Mouse (Mus musculus): ENCODE data around the gene Ptk7. TPM values are rescaled to one million over a fixed set of nuclear protein-coding genes. Genes with fewer than 3 reads are reported as not detected.
A peak's percentile ranks its signal among the peaks of the same experiment; 100 is the strongest.

Gene Ptk7
- polyA plus RNA-seq, 1 experiment from 2014 or later, result 99.3 TPM

DNA sequence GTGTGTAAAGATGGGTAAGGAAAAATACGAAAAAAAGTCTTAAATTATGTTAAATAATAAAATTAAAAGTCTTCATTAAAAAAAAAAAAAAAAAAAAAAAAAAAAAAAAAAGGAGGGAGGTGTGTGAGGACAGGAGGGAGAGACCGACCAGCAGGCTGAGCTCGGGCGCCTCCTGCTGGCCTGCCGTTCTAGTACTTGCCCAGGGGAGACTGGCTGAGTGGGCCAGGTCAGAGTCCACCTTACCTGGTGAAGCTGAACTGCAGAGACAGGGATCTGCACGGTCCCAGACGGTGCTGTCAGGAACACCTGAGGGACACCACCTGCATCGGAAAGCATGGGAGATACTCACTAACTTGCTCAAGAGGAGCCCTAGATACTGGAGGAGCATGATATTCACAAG is 80.1 kb downstream of the Ptk7 start:
- peak; percentile 77 for TF ChIP-seq CTCF (IDR thresholded peaks at IDR 0.05; ENCODE audit: low read depth)
- no peak overlapping the region for H3K4me3 ChIP-seq (ENCODE audit: low read depth, low read length)
- peaks cover 57% of the 10 kb centered on the region for H3K36me3 ChIP-seq (ENCODE audit: insufficient read depth)
- WGBS, result 31% methylated on average over 8 of the region's 8 CpGs
- H3K9me3 ChIP-seq (ENCODE audit: low read depth, low read length), result no peaks in the 10 kb centered on the region
- H3K4me2 ChIP-seq, result no peak overlapping the region
- peaks cover 5% of the 10 kb centered on the region; the same call in 1 of the 2 replicates for H3K27me3 ChIP-seq (ENCODE audit: insufficient read depth, low read length)
- H3K4me1 ChIP-seq (ENCODE audit: insufficient read depth), result peaks cover 8% of the 10 kb centered on the region
- no peak overlapping the region for H3K9ac ChIP-seq
- peak; percentile 78 for DNase-seq
- no peak overlapping the region for H3K27ac ChIP-seq (ENCODE audit: low read depth)
- ATAC-seq (ENCODE audit: insufficient read depth), result no peak

DNA sequence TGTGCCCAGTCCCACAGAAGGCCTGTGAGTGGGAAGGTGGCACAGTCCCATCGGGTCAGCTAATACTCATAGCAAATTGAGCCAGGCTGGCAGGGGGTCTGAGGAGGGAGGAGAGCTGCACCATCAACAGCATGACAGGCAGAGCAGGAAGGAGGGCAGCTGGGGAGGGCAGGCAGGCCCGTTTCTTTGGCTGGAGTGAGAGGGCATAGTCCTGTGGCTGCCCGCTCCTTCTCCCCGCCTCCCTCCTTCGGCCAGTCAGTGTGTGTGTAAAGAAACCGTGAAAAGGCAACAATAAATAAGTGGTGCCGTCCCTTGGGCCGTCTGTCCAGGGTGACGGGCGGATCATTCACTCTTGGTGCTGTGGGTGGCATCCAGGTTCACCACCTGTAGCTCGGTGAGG is 80.6 kb downstream of the Ptk7 start:
- H3K27ac ChIP-seq (ENCODE audit: low read depth), result no peak overlapping the region
- peaks cover 5% of the 10 kb centered on the region; the same call in 1 of the 2 replicates for H3K4me1 ChIP-seq (ENCODE audit: insufficient read depth)
- H3K4me2 ChIP-seq, result no peak overlapping the region
- ATAC-seq (ENCODE audit: insufficient read depth), result no peak
- H3K27me3 ChIP-seq (ENCODE audit: insufficient read depth, low read length), result peaks cover 5% of the 10 kb centered on the region; the same call in 1 of the 2 replicates
- H3K4me3 ChIP-seq (ENCODE audit: low read depth, low read length), result no peak overlapping the region
- H3K36me3 ChIP-seq (ENCODE audit: insufficient read depth), result peaks cover 57% of the 10 kb centered on the region
- TF ChIP-seq CTCF (IDR thresholded peaks at IDR 0.05; ENCODE audit: low read depth), result no peak
- whole genome bisulfite sequencing, result 57% methylated on average over 10 of the region's 11 CpGs
- DNase-seq, result no peak
- H3K9ac ChIP-seq, result no peak overlapping the region
- H3K9me3 ChIP-seq (ENCODE audit: low read depth, low read length), result no peaks in the 10 kb centered on the region

DNA sequence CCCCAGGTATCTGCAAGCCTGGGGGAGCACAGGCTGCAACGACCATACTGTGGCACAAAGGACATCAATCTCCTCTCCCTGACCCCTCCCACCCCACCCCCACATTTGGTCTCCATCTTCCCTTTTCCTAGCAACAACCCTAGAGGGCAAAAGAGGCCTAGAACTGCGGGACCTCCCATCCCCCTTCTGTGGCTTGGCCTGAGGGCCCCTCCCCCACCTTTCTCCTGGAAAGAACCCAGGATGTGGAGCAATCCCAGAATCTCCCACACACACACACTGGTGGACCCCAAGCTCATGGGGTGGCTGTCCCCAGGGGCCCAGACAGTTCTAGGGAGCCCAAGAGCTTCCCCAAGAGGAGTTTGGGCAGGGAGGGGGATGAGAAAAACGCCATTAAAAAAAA is 81.4 kb downstream of the Ptk7 start:
- H3K9me3 ChIP-seq (ENCODE audit: low read depth, low read length), result no peaks in the 10 kb centered on the region
- DNase-seq (no peak), ATAC-seq (ENCODE audit: insufficient read depth) (no peak)
- H3K36me3 ChIP-seq (ENCODE audit: insufficient read depth), result peaks cover 61% of the 10 kb centered on the region
- H3K4me3 ChIP-seq (ENCODE audit: low read depth, low read length), result no peak overlapping the region
- H3K27ac ChIP-seq (ENCODE audit: low read depth), result no peak overlapping the region
- H3K27me3 ChIP-seq (ENCODE audit: insufficient read depth, low read length), result peaks cover 5% of the 10 kb centered on the region; the same call in 1 of the 2 replicates
- H3K4me1 ChIP-seq (ENCODE audit: insufficient read depth), result no peaks in the 10 kb centered on the region; the same call in 1 of the 2 replicates
- H3K9ac ChIP-seq, result no peak overlapping the region
- WGBS, result 30% methylated on average over 3 of the region's 3 CpGs
- no peak for TF ChIP-seq CTCF (IDR thresholded peaks at IDR 0.05; ENCODE audit: low read depth)
- H3K4me2 ChIP-seq, result no peak overlapping the region

- peaks cover 5% of the 10 kb centered on the region; the same call in 1 of the 2 replicates for H3K27me3 ChIP-seq (ENCODE audit: insufficient read depth, low read length)
- ATAC-seq (ENCODE audit: insufficient read depth) (no peak), DNase-seq (peak; percentile 34)
- no peak overlapping the region for H3K27ac ChIP-seq (ENCODE audit: low read depth)
- 26% methylated on average over 8 of the region's 8 CpGs for WGBS
- no peak for TF ChIP-seq CTCF (IDR thresholded peaks at IDR 0.05; ENCODE audit: low read depth)
- H3K4me3 ChIP-seq (ENCODE audit: low read depth, low read length), result no peak overlapping the region
- H3K4me1 ChIP-seq (ENCODE audit: insufficient read depth), result no peaks in the 10 kb centered on the region; the same call in 1 of the 2 replicates
- H3K36me3 ChIP-seq (ENCODE audit: insufficient read depth), result peaks cover 52% of the 10 kb centered on the region
- no peak overlapping the region for H3K9ac ChIP-seq
- H3K9me3 ChIP-seq (ENCODE audit: low read depth, low read length), result no peaks in the 10 kb centered on the region
- peak overlapping the region; percentile 79; the same call in 1 of the 2 replicates for H3K4me2 ChIP-seq
These were observed 82.3 kb downstream of the Ptk7 start for GRCm38 (mm10) chr17:46546995-46547394.

- peak overlapping the region; percentile 79 for H3K4me2 ChIP-seq
- no peak overlapping the region for H3K27ac ChIP-seq (ENCODE audit: low read depth)
- H3K36me3 ChIP-seq (ENCODE audit: insufficient read depth), result peaks cover 48% of the 10 kb centered on the region
- DNase-seq, result no peak
- H3K27me3 ChIP-seq (ENCODE audit: insufficient read depth, low read length), result peaks cover 5% of the 10 kb centered on the region; the same call in 1 of the 2 replicates
- no peak for ATAC-seq (ENCODE audit: insufficient read depth)
- no peaks in the 10 kb centered on the region; the same call in 1 of the 2 replicates for H3K4me1 ChIP-seq (ENCODE audit: insufficient read depth)
- peak overlapping the region; percentile 49; the same call in 1 of the 2 replicates for H3K9ac ChIP-seq
- WGBS, result 14% methylated on average over 7 of the region's 7 CpGs
- peak overlapping the region; percentile 46 for H3K4me3 ChIP-seq (ENCODE audit: low read depth, low read length)
- no peaks in the 10 kb centered on the region for H3K9me3 ChIP-seq (ENCODE audit: low read depth, low read length)
- no peak for TF ChIP-seq CTCF (IDR thresholded peaks at IDR 0.05; ENCODE audit: low read depth)
These were observed 82.7 kb downstream of the Ptk7 start for GRCm38 (mm10) chr17:46546591-46546990.

GRCm38 (mm10) chr17:46545813-46546564 is 83.3 kb downstream of the Ptk7 start, which contains the start of gene Cul9:
Cul9 (minus strand) TSS chr17:46546388.
- H3K9ac ChIP-seq, result peak within 1 kb of the TSS; percentile 49
- H3K9me3 ChIP-seq (ENCODE audit: low read depth, low read length), result no peaks in the 10 kb centered on the region
- peak; percentile 56 for ATAC-seq (ENCODE audit: insufficient read depth)
- peak within 1 kb of the TSS; percentile 79 for H3K4me2 ChIP-seq
- H3K4me1 ChIP-seq (ENCODE audit: insufficient read depth), result no peaks in the 10 kb centered on the region; the same call in 1 of the 2 replicates
- no peak for TF ChIP-seq CTCF (IDR thresholded peaks at IDR 0.05; ENCODE audit: low read depth)
- H3K36me3 ChIP-seq (ENCODE audit: insufficient read depth), result peaks cover 42% of the 10 kb centered on the region
- peaks cover 5% of the 10 kb centered on the region; the same call in 1 of the 2 replicates for H3K27me3 ChIP-seq (ENCODE audit: insufficient read depth, low read length)
- H3K27ac ChIP-seq (ENCODE audit: low read depth), result no peak within 1 kb of the TSS
- 3% methylated on average over 48 of the region's 49 CpGs for WGBS
- H3K4me3 ChIP-seq (ENCODE audit: low read depth, low read length), result peak within 1 kb of the TSS; percentile 46
- peak; percentile 73 for DNase-seq

DNA sequence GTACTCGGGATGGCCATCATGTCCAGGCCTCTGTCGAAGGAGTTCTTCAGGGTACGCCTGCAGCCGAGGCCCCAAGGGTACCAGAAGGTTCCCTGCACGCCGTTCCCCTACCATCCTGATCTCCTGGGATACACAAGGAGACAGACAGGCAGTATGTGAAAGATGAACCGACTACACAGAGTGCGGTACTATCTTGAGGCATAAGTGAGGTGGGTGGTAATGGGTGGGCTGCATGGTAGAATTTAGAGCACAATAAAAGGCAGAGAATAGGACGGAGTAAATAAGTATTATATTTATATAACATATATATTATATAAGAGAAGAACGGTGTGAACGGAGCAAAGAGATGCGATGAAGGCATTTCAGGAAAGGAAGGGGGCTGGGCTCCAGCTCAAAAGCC is 85.6 kb downstream of the Ptk7 start:
- ATAC-seq (ENCODE audit: insufficient read depth), result no peak
- H3K27ac ChIP-seq (ENCODE audit: low read depth), result no peak overlapping the region
- peaks cover 22% of the 10 kb centered on the region for H3K36me3 ChIP-seq (ENCODE audit: insufficient read depth)
- no peak overlapping the region for H3K4me2 ChIP-seq
- no peaks in the 10 kb centered on the region; the same call in 1 of the 2 replicates for H3K4me1 ChIP-seq (ENCODE audit: insufficient read depth)
- H3K9ac ChIP-seq, result no peak overlapping the region
- no peak for DNase-seq
- TF ChIP-seq CTCF (IDR thresholded peaks at IDR 0.05; ENCODE audit: low read depth), result no peak
- WGBS, result 83% methylated on average over 12 of the region's 12 CpGs
- H3K27me3 ChIP-seq (ENCODE audit: insufficient read depth, low read length), result peaks cover 5% of the 10 kb centered on the region; the same call in 1 of the 2 replicates
- H3K9me3 ChIP-seq (ENCODE audit: low read depth, low read length), result no peaks in the 10 kb centered on the region
- H3K4me3 ChIP-seq (ENCODE audit: low read depth, low read length), result no peak overlapping the region

All from lung, embryonic 14.5 days (tissue).